Mouse (Mus musculus): ENCODE measurements at regions not wholly inside any gene's neighbourhood (a gene's known extent, or its start where the extent isn't known, plus 50 kb on each side); places are given as distances from the start of the nearest gene placed in this dataset.
A peak's percentile ranks its signal among the peaks of the same experiment; 100 is the strongest.

DNA sequence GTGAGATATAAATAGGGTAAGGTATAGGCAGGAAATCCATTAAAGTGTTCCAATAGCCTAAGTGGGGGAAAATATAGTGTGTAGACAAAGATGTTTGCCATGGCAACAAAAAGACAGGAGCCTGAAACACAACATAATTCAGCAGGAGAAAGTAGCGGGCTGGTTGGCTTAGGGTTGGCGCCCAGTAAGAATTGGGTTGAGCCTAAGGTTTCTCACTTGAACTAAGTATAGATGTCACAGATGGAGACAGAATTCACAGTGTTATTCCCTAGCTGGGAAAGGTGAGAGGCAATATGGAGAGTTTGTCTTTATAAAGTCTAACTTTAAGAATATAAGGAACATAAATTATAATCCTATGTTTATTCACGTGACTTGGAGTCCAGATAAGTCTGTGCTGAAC is 64.8 kb upstream of the Ogfrl1 start:
- no peak for DNase-seq (ENCODE audit: extremely low read depth, low read depth, low spot score)

DNA sequence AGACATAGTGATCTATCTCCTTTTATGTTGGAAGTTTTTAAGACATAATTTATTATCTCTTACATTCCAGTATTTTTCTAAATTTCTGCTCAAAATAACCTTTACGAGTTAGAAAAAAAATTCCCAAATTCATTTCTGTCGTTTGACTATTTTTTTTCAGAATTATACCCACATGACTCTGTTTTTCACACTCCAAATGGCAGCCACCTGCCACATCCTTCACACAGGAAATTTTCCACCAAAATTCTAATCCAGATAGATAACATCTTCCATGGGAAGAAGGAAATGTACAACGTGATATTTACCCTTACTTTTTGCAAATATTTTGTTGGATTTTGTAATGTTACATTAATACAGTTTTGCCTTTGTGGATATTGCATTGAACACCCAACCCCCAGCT is 66.5 kb upstream of the Ogfrl1 start:
- no peak for DNase-seq (ENCODE audit: extremely low read depth, low read depth, low spot score)

DNA sequence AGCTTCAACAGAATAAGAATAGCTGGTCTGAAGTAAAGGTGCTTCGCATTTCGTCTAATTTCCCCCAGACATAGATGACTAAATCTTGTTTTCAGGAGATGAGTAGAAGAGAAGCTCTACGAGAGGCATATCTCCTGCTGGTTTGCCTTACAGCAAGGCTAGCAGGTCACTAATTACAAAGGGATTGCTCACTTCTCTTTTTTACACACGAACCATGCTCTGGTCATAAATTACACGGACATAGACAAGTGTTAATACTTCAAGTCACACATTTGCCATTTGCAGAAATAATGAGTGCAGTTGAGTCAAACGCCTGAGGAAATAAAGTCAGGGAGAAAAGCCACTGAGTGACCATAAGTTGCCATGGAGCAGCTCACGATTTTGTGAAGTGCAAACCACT is 68.8 kb upstream of the Ogfrl1 start:
- DNase-seq (ENCODE audit: extremely low read depth, low read depth, low spot score) = no peak

DNA sequence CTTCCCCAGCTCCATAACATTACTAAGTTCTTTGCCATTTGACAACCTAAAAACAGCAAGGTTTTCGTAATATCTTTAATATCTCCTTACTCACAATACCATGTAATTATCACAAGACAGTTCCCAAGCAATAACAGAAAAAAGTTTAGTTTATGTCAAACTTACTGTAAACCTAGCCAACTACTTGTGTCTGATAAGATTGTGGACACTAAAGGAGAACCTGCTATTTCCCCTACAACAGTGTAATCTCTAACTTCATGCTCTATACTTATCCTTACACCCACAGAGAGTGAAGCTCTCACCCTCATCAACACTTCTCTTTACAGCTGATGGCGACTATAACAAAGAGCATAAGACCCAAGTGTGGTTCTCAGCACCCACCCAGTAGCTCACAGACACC is 69.8 kb upstream of the Ogfrl1 start:
- DNase-seq (ENCODE audit: extremely low read depth, low read depth, low spot score) = no peak

DNA sequence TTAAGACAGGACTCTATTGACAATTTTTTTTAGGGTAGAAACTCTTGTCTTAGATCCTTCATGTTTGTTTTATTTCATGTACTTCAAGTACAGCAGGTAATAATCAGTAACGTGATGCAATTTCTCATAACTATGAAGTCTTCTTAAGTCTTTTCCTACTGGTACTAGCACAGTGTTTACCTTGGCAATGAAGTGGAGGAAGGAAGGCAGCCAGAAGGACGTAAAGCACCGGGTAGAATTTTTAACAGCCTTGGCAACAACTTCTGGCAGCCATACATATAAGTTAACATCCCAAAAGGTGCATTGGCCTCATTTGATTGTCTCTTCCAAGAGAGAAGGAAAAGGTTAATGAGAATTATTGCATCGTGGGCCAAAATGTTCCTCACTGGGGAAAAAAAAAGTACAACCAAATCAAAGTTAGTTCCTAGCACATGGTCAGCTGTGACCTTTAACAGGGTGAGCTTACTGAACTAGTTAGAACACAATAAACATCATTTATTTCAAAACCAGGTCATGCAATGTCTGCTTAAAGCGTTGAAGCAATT is 83.3 kb upstream of the Ogfrl1 start:
- peak; percentile 83 for DNase-seq (ENCODE audit: extremely low read depth, low read depth, low spot score)

DNA sequence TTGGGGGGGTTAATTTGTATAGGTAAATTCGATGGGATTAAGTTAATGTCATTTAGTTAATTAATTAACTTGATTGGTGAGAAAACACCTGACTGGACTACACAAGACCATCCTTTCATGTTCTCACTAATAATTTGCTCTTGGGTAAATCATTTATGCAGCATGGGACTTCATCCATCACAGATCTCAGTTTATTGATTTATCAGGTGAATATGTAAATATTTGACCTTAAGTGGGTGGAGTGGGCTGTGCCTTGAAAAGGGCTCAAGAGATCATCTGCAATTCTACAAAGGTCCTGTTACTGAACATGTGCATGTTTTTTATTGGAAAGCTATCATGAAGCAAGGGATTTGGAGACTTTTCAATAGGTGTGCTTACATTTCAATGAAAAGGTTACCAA is 87.0 kb upstream of the Ogfrl1 start:
- no peak for DNase-seq (ENCODE audit: extremely low read depth, low read depth, low spot score)

DNA sequence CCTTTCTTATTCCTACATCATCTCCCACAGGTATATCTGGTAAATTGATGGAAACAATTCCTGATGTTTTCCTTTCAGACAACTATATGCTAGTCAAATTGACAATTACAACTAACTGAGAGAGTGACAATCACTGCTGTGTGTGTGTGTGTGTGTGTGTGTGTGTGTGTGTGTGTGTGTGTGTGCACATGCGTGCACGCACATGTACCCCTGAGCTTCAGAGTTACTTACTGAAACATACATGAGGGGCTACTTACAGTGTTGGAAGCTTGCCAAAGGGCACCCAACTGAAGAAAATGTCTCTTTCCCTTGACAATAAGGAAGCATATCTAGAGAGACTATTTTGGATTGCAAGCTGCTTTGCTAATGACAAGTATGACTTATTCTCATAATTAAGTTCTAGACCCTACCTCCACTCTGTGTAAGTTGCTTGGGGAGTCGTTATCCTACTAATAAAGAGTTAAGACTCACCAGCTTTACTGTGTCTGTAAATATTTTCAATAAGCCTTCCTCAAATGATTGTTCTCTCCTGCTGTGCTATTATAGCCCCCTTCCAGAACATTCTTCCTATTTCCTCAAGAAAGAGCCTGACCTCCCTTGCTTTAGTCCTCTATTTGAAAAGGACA is 87.7 kb upstream of the Ogfrl1 start:
- no peak for DNase-seq (ENCODE audit: extremely low read depth, low read depth, low spot score)

DNA sequence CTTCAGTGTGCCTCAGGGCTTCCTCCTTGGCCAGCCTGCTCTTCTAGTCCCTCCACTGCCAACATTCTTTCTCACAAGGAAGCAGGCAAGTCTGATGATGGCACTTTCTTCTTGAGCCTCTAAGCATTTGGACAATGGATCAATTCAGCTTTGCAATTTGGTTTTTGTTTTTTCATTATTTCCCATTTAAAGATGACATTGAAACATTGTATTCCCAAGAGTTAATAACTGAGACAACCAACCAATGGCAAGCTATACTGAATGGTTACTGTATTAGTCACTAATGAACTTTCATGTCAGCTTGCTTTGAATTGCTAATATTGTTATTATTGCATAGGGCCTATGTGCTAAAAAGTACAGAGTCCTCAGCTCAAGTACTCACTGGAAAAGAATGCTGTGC is 89.5 kb upstream of the Ogfrl1 start:
- no peak for DNase-seq (ENCODE audit: extremely low read depth, low read depth, low spot score)

DNA sequence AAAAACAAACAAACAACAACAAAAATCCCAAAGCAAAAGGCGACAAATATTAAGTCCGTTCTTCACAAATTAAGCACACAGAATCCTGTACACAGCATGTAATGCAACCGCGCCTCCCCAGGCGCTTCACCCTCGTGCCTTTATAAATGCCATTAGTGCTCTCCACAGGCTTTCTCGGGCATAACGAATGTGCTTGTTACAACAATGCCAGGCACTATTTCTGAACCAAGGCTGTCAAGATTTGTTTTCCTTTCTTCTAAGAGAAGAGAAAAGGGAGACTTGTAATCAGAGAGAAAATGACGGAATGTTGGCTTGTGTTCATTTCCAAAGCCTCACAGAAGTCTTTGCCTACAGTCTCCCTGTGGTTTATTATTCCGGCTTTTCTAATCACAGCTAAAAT is 93.1 kb upstream of the Ogfrl1 start:
- no peak for DNase-seq (ENCODE audit: extremely low read depth, low read depth, low spot score)

DNA sequence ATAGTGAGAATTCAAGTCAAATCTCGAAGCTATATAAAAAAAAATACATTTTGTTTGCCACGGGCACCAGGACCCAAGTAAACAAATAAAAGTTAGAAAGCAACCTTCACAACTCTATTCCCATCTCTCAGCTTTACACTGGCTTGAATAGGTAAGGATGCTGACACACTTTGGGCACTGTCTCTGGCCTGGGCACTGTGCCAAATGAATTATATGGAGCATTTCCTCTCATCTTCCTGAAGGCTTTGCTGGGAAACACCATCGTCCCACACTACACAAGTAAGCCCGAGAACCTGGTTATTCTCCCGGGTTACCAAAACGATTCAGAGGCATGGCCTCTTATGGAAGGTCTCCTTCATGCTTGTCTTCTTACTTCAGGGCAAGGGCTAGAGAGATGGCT is 93.5 kb upstream of the Ogfrl1 start:
- DNase-seq (ENCODE audit: extremely low read depth, low read depth, low spot score) = no peak

DNA sequence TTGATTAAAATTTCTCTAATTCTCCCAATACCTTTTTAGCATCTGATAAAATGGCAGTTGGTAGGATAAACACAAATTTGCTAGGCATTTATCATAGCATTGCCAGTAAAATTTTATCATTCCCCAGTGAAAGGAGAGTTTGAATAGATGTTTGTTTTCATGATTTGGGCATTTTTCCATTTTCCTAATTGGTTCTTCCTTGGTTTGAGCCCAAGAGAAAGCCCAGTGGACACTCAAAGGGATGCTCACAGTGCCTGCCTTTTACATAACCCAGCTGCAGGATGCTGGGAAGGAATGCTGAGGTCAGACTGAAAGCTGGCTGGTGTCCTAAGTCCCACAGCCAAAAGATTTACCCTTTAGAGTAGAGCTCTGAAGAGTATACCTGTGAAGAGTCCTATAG is 95.4 kb upstream of the Ogfrl1 start:
- no peak for DNase-seq (ENCODE audit: extremely low read depth, low read depth, low spot score)

DNA sequence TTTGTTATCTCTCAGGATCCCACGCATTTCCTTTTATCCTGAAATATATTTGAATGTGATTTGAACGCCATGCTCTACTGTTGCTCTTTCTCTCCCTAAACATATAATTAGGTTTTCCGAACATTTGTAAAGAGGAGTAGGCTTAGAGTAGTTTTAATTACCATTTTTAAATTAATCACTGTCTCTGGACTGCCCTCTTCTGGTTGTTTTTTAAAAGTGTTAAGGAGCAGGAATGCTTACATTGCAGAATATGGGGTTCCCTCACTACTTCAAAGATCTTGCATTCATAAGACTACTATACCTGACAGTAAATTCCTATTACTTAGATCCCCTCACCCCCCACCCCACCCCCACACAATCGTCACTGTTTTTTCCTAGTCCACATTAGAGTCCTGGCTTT is 97.8 kb upstream of the Ogfrl1 start:
- DNase-seq (ENCODE audit: extremely low read depth, low read depth, low spot score) = no peak

DNA sequence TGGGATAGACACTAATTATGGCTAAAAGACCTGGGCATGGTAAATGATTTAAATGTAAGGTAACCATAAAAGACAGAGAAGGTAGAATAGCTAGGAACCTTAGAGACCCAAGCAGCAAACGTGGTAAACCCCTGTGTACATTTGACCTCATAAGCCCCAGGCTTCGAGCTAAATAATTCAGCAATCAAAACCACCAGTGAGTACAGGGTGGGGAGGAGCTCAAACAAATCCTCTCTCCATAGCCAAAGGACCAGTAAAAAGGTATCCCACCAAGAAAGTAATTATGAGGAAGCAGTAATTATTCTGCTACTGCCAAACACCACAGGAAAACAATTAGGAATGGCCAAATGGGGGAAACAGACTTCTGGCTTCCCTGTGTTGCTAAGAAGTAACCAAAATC is 122.5 kb upstream of the Ogfrl1 start:
- DNase-seq (ENCODE audit: extremely low read depth, low read depth, low spot score) = no peak

DNA sequence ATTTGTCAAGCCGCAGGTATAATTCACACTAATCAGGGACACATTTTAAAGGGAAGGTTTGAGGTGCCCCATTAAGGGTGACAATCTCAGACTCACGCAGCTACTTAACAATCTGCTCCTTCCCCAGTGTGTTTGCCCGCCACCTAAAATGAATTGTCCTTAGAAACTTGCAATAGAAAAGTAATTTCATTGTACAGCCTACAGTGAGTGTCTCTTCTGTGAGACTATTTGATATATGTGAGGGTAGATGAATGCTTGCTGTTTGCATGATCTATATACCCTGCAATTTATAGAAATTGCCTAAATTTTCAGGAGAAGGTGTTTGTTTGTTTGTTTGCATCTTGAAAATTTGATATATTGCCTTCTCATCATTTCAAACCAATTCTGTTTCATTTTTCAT is 135.1 kb upstream of the Ogfrl1 start:
- no peak for DNase-seq (ENCODE audit: extremely low read depth, low read depth, low spot score)

DNA sequence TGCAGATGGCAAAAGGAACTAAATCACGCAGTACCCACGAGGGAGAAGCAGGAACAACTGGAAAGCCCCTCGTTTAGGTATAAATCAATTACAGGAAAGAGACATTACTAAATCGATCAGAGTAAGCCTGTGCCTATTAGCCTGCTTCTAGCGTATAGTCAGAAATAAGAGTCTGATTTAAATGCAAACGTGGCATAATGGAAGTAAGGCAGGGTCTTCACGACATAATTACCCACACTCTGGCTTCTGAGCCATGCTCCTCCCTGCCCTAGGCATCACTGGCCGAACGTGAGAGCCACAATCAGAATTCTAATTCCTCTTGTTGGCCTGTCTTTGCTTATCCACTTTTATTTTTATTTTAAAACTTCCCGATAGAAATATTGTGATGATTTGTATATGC is 139.0 kb upstream of the Ogfrl1 start:
- DNase-seq (ENCODE audit: extremely low read depth, low read depth, low spot score) = no peak

DNA sequence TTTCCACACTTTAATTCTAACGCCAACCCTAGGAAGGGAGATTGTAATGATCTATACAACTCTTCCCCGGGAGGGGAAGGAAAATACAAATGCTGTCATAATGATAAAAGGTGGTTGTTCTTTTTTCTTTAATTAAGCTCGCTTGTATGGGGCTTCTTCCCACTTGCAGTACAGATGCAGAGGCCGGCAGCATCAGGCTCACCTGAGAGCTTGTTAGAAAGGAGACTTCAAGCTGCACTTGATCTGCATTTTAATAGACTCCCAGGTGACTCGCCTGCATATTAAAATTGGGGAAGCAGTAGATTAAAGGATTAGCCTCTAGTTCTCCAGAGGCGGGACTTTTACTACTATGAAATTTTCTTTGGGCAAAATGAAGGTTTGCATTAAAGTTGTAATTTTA is 140.8 kb upstream of the Ogfrl1 start:
- DNase-seq (ENCODE audit: extremely low read depth, low read depth, low spot score) = no peak

DNA sequence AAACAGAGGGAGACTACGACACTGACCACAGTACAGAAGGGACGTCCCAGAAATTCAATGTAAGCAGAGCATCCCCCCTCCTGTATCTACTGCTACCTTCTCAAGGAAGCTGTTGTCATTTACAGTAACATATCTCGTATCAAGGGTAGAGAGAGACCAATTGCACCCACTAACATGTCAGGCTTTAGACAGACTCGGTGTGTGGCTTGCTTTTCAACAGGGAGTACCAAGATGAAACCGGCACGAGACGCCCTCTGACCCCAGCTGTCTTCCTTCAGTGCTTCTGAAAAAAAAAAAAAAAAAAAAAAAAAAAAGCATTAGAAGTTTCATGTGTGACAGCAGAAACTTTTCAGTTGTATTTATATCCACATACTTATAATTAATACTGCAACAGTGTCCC is 143.0 kb upstream of the Ogfrl1 start:
- DNase-seq (ENCODE audit: extremely low read depth, low read depth, low spot score) = no peak

DNA sequence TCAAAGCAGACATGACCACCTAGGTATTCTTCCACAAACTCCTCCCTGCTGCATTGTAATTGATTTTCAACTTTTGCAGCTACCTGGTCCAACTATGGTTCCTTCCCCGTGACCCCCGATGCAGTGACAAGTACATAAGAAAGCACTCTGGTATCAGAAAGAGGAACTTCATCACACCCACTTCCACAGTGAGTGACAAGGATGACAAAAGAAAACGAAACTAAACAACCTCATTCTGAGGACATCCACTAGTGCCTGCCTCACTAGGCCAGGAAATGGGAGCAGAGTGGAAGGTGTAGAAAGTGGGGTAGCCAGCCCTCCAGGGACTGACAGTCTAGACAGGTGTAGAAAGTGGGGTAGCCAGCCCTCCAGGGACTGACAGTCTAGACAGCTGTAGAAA is 158.2 kb upstream of the Ogfrl1 start:
- no peak for DNase-seq (ENCODE audit: extremely low read depth, low read depth, low spot score)

DNA sequence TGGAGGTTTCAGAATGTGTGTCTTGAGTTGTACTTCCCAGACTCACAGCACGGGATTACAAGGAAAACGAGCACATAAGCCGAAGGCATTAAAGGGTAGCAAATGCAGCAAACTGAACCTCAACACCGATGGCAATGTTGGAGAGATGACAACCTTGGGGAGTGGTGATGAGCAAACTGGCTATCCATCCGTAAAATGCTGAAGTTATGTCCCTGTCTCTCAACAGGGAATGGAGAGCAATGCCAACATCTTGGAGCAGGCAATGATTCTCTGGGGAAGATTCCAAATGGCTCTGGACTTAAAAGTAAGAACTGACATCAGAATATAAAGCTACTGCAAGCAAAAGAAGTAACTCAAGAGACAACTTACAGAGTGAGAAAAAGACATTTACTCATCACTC is 170.5 kb upstream of the Ogfrl1 start:
- no peak for DNase-seq (ENCODE audit: extremely low read depth, low read depth, low spot score)

DNA sequence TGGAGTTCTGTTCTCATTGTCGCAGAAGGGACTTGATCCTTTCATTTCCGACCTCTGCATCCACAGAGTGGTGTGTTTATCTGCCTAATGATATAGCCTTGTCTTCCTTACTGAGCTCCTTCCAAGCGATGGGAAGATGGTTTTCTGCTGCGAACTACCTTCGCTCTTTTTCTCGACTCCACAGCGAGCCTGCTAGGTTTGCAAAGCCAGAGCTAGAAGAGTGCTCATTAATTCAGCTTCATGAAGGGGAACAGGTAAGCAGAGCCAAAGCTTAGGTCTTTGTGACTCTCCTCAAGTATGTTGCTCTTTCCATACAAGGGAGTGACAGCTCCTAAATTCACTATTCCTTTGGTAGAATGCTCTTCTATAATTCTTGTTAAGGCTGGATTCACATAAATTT is 176.9 kb upstream of the Ogfrl1 start:
- no peak for DNase-seq (ENCODE audit: extremely low read depth, low read depth, low spot score)

DNA sequence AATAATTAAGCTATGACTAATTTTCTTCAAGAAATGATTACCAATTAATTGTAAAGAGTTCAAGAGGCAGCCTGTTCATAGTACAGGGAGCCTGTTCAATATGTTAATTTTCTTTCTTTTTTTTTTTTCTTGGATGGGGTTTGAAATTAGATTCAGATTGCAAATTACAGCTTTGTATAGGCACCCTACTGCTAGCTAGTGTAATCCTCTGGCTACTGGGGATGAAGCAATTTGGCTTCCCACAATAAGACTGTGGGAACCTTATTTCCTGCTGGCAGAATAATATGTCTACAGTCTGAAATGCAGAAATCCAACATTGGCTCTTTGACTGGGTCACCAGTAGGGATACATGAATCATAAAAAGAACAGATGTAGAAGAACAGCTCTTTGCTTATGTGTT is 177.4 kb upstream of the Ogfrl1 start:
- no peak for DNase-seq (ENCODE audit: extremely low read depth, low read depth, low spot score)

DNA sequence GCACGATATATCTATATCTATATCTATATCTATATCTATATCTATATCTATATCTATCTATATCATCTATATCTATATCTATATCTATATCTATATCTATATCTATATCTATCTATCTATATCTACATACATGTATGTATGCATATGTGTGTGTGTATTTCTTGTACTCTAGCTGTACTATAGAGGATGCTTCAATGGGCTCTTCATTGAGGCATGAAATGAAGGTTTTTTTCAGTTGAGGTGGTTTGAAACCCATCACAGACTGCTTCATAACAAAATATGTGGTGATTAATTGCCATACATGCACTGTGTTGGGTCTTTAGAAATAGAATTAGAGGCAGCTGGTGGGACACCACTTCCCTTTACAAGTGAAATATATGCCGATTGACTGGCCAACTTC is 177.9 kb upstream of the Ogfrl1 start:
- no peak for DNase-seq (ENCODE audit: extremely low read depth, low read depth, low spot score)

DNA sequence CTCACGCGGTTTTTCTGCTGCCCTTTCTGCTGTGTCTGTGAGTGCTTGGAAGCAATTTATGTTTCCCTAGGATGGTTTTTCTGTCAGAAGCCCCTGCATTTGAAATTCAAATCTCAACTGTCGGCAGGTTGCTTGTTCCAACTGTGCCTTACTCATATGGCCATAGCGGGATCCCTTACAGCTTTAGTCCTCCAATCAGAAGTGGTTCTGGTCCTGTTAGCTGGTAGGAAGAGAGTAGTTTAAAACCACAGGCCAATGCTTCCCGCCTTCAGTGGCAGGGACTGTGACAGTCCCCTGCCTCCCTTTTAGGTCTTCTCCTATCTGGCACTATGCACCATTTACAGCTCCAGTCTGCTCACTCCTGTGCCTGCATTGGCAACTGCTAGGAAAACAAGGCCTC is 178.6 kb upstream of the Ogfrl1 start:
- no peak for DNase-seq (ENCODE audit: extremely low read depth, low read depth, low spot score)
